Mouse (Mus musculus): ENCODE measurements at regions not wholly inside any gene's neighbourhood (a gene's known extent, or its start where the extent isn't known, plus 50 kb on each side); places are given as distances from the start of the nearest gene placed in this dataset.

- H3K4me2 ChIP-seq (ENCODE audit: low read depth, low read length): no peak overlapping the region
- H3K27me3 ChIP-seq (ENCODE audit: control insufficient read depth, insufficient read depth, low read depth, low read length): no peaks in the 10 kb centered on the region
- H3K9ac ChIP-seq (ENCODE audit: low read length): no peak overlapping the region
- no peaks in the 10 kb centered on the region for H3K9me3 ChIP-seq (ENCODE audit: control insufficient read depth, low read length)
- H3K4me1 ChIP-seq (replicated peaks; ENCODE audit: control insufficient read depth, insufficient read depth, low read length): no peaks in the 10 kb centered on the region
- no peak overlapping the region for H3K27ac ChIP-seq (ENCODE audit: low read length)
- ATAC-seq (ENCODE audit: low read depth): no peak
- H3K36me3 ChIP-seq (ENCODE audit: control insufficient read depth, insufficient read depth, low read length): no peaks in the 10 kb centered on the region
- H3K4me3 ChIP-seq (ENCODE audit: low read length): no peak overlapping the region
- 56% methylated on average over 6 of the region's 6 CpGs for WGBS
These were observed 130.7 kb downstream of the Cep170 start for GRCm38 (mm10) chr1:176683146-176683545.

- H3K36me3 ChIP-seq (ENCODE audit: control insufficient read depth, insufficient read depth, low read length): no peaks in the 10 kb centered on the region
- 49% methylated on average over 8 of the region's 8 CpGs for WGBS
- no peak overlapping the region for H3K4me2 ChIP-seq (ENCODE audit: low read depth, low read length)
- no peak for ATAC-seq (ENCODE audit: low read depth)
- no peak overlapping the region for H3K9ac ChIP-seq (ENCODE audit: low read length)
- no peaks in the 10 kb centered on the region for H3K4me1 ChIP-seq (replicated peaks; ENCODE audit: control insufficient read depth, insufficient read depth, low read length)
- H3K9me3 ChIP-seq (ENCODE audit: control insufficient read depth, low read length): no peaks in the 10 kb centered on the region
- no peaks in the 10 kb centered on the region for H3K27me3 ChIP-seq (ENCODE audit: control insufficient read depth, insufficient read depth, low read depth, low read length)
- no peak overlapping the region for H3K4me3 ChIP-seq (ENCODE audit: low read length)
- no peak overlapping the region for H3K27ac ChIP-seq (ENCODE audit: low read length)
These were observed 131.9 kb downstream of the Cep170 start for GRCm38 (mm10) chr1:176681971-176682370.

- H3K4me1 ChIP-seq (replicated peaks; ENCODE audit: control insufficient read depth, insufficient read depth, low read length): no peaks in the 10 kb centered on the region
- H3K36me3 ChIP-seq (ENCODE audit: control insufficient read depth, insufficient read depth, low read length): no peaks in the 10 kb centered on the region
- H3K9me3 ChIP-seq (ENCODE audit: control insufficient read depth, low read length): no peaks in the 10 kb centered on the region
- no peak overlapping the region for H3K9ac ChIP-seq (ENCODE audit: low read length)
- no peak for ATAC-seq (ENCODE audit: low read depth)
- no peaks in the 10 kb centered on the region for H3K27me3 ChIP-seq (ENCODE audit: control insufficient read depth, insufficient read depth, low read depth, low read length)
- H3K27ac ChIP-seq (ENCODE audit: low read length): no peak overlapping the region
- H3K4me3 ChIP-seq (ENCODE audit: low read length): no peak overlapping the region
- no peak overlapping the region for H3K4me2 ChIP-seq (ENCODE audit: low read depth, low read length)
These were observed 138.7 kb downstream of the Cep170 start for GRCm38 (mm10) chr1:176675184-176675583.

- WGBS: 68% methylated on average over 3 of the region's 3 CpGs
- H3K9me3 ChIP-seq (ENCODE audit: control insufficient read depth, low read length): no peaks in the 10 kb centered on the region
- H3K4me1 ChIP-seq (replicated peaks; ENCODE audit: control insufficient read depth, insufficient read depth, low read length): no peaks in the 10 kb centered on the region
- no peak for ATAC-seq (ENCODE audit: low read depth)
- no peak overlapping the region for H3K4me2 ChIP-seq (ENCODE audit: low read depth, low read length)
- H3K27me3 ChIP-seq (ENCODE audit: control insufficient read depth, insufficient read depth, low read depth, low read length): no peaks in the 10 kb centered on the region
- no peaks in the 10 kb centered on the region for H3K36me3 ChIP-seq (ENCODE audit: control insufficient read depth, insufficient read depth, low read length)
- H3K4me3 ChIP-seq (ENCODE audit: low read length): no peak overlapping the region
- no peak overlapping the region for H3K27ac ChIP-seq (ENCODE audit: low read length)
- H3K9ac ChIP-seq (ENCODE audit: low read length): no peak overlapping the region
These were observed 142.8 kb downstream of the Cep170 start for GRCm38 (mm10) chr1:176671081-176671480.

GRCm38 (mm10) chr1:176667552-176668306 lies 146.1 kb downstream of the Cep170 start:
- Histone ChIP-seq H3K9ac (ENCODE audit: low read length) (no peak overlapping the region), H3K9me3 (ENCODE audit: control insufficient read depth, low read length) (no peaks in the 10 kb centered on the region), H3K27me3 (ENCODE audit: control insufficient read depth, insufficient read depth, low read depth, low read length) (no peaks in the 10 kb centered on the region), H3K4me2 (ENCODE audit: low read depth, low read length) (no peak overlapping the region), H3K36me3 (ENCODE audit: control insufficient read depth, insufficient read depth, low read length) (no peaks in the 10 kb centered on the region), H3K27ac (ENCODE audit: low read length) (no peak overlapping the region), H3K4me3 (ENCODE audit: low read length) (no peak overlapping the region), H3K4me1 (replicated peaks; ENCODE audit: control insufficient read depth, insufficient read depth, low read length) (no peaks in the 10 kb centered on the region)
- ATAC-seq (ENCODE audit: low read depth): no peak
- 61% methylated on average over 8 of the region's 8 CpGs for WGBS

GRCm38 (mm10) chr1:176660286-176660685 lies 153.6 kb downstream of the Cep170 start:
- Histone ChIP-seq H3K27ac (ENCODE audit: low read length) (no peak overlapping the region), H3K4me2 (ENCODE audit: low read depth, low read length) (no peak overlapping the region), H3K27me3 (ENCODE audit: control insufficient read depth, insufficient read depth, low read depth, low read length) (no peaks in the 10 kb centered on the region), H3K9me3 (ENCODE audit: control insufficient read depth, low read length) (no peaks in the 10 kb centered on the region), H3K36me3 (ENCODE audit: control insufficient read depth, insufficient read depth, low read length) (no peaks in the 10 kb centered on the region), H3K9ac (ENCODE audit: low read length) (no peak overlapping the region), H3K4me3 (ENCODE audit: low read length) (no peak overlapping the region), H3K4me1 (replicated peaks; ENCODE audit: control insufficient read depth, insufficient read depth, low read length) (no peaks in the 10 kb centered on the region)
- WGBS: 82% methylated on average over 6 of the region's 6 CpGs
- no peak for ATAC-seq (ENCODE audit: low read depth)

- H3K9me3 ChIP-seq (ENCODE audit: control insufficient read depth, low read length): no peaks in the 10 kb centered on the region
- no peak for ATAC-seq (ENCODE audit: low read depth)
- H3K4me3 ChIP-seq (ENCODE audit: low read length): no peak overlapping the region
- no peaks in the 10 kb centered on the region for H3K27me3 ChIP-seq (ENCODE audit: control insufficient read depth, insufficient read depth, low read depth, low read length)
- no peaks in the 10 kb centered on the region for H3K4me1 ChIP-seq (replicated peaks; ENCODE audit: control insufficient read depth, insufficient read depth, low read length)
- no peaks in the 10 kb centered on the region for H3K36me3 ChIP-seq (ENCODE audit: control insufficient read depth, insufficient read depth, low read length)
- no peak overlapping the region for H3K4me2 ChIP-seq (ENCODE audit: low read depth, low read length)
- no peak overlapping the region for H3K27ac ChIP-seq (ENCODE audit: low read length)
- no peak overlapping the region for H3K9ac ChIP-seq (ENCODE audit: low read length)
These were observed 155.2 kb downstream of the Cep170 start for GRCm38 (mm10) chr1:176658639-176659038.

GRCm38 (mm10) chr1:176655487-176656333 lies 158.2 kb downstream of the Cep170 start:
- no peak overlapping the region for H3K27ac ChIP-seq (ENCODE audit: low read length)
- no peak for ATAC-seq (ENCODE audit: low read depth)
- H3K9ac ChIP-seq (ENCODE audit: low read length): no peak overlapping the region

GRCm38 (mm10) chr1:176644248-176644647 lies 169.6 kb downstream of the Cep170 start:
- no peak for ATAC-seq (ENCODE audit: low read depth)

More at GRCm38 (mm10) chr1:176655487-176656333, 158.2 kb downstream of the Cep170 start:
- no peaks in the 10 kb centered on the region for H3K36me3 ChIP-seq (ENCODE audit: control insufficient read depth, insufficient read depth, low read length)
- H3K4me1 ChIP-seq (replicated peaks; ENCODE audit: control insufficient read depth, insufficient read depth, low read length): no peaks in the 10 kb centered on the region
- WGBS: 73% methylated on average over 3 of the region's 3 CpGs
- H3K9me3 ChIP-seq (ENCODE audit: control insufficient read depth, low read length): no peaks in the 10 kb centered on the region
- H3K4me2 ChIP-seq (ENCODE audit: low read depth, low read length): no peak overlapping the region
- no peak overlapping the region for H3K4me3 ChIP-seq (ENCODE audit: low read length)
- no peaks in the 10 kb centered on the region for H3K27me3 ChIP-seq (ENCODE audit: control insufficient read depth, insufficient read depth, low read depth, low read length)

More at GRCm38 (mm10) chr1:176644248-176644647, 169.6 kb downstream of the Cep170 start:
- 29% methylated on average over 1 of the region's 1 CpGs for WGBS
- H3K4me2 ChIP-seq (ENCODE audit: low read depth, low read length): no peak overlapping the region
- no peaks in the 10 kb centered on the region for H3K9me3 ChIP-seq (ENCODE audit: control insufficient read depth, low read length)
- H3K9ac ChIP-seq (ENCODE audit: low read length): no peak overlapping the region
- no peaks in the 10 kb centered on the region for H3K4me1 ChIP-seq (replicated peaks; ENCODE audit: control insufficient read depth, insufficient read depth, low read length)
- no peak overlapping the region for H3K4me3 ChIP-seq (ENCODE audit: low read length)
- no peaks in the 10 kb centered on the region for H3K36me3 ChIP-seq (ENCODE audit: control insufficient read depth, insufficient read depth, low read length)
- H3K27me3 ChIP-seq (ENCODE audit: control insufficient read depth, insufficient read depth, low read depth, low read length): no peaks in the 10 kb centered on the region
- no peak overlapping the region for H3K27ac ChIP-seq (ENCODE audit: low read length)

All from lung, embryonic 16.5 days (tissue).